Mouse (Mus musculus): ENCODE measurements around the gene Fubp3.

GRCm38 (mm10) chr2:31550503-31550902 is 21.9 kb upstream of the Fubp3 start:
- TF ChIP-seq CTCF (IDR thresholded peaks at IDR 0.05): no peak
- no peak for TF ChIP-seq EP300 (IDR thresholded peaks at IDR 0.05)
